Mouse (Mus musculus): ENCODE results near the gene Vps50. TPM values are rescaled to one million over a fixed set of nuclear protein-coding genes. Genes with fewer than 3 reads are reported as not detected.
"Not testable (repeated sequence)": the region's sequence is repeated elsewhere in the genome, so short reads cannot be mapped to it uniquely, and the experiment has no call there.

Gene Vps50
- polyA plus RNA-seq, 1 experiment from 2014 or later, result 31.7 TPM

GRCm38 (mm10) chr6:3612827-3613226 is 114.6 kb downstream of the Vps50 start:
- Histone ChIP-seq H3K27me3 (ENCODE audit: control insufficient read depth, insufficient read depth, low read length) (no peaks in the 10 kb centered on the region), H3K27ac (replicated peaks; ENCODE audit: low read depth, low read length) (no peak overlapping the region), H3K9ac (ENCODE audit: low read length) (no peak overlapping the region), H3K4me3 (ENCODE audit: low read depth, low read length) (no peak overlapping the region), H3K36me3 (ENCODE audit: control insufficient read depth, insufficient read depth, low read length) (no peaks in the 10 kb centered on the region), H3K4me2 (ENCODE audit: low read depth, severe bottlenecking) (no peak overlapping the region), H3K4me1 (ENCODE audit: control insufficient read depth, insufficient read depth, low read length) (no peaks in the 10 kb centered on the region), H3K9me3 (ENCODE audit: control insufficient read depth, low read length) (no peaks in the 10 kb centered on the region)
- WGBS, result 93% methylated on average over 2 of the region's 2 CpGs
- no peak for DNase-seq (ENCODE audit: low spot score)
- no peak for ATAC-seq (ENCODE audit: insufficient number of reproducible peaks, low FRiP score, low TSS enrichment, low read depth)

GRCm38 (mm10) chr6:3620428-3621387 is 122.5 kb downstream of the Vps50 start:
- DNase-seq (ENCODE audit: low spot score), result peak; percentile 41

More at GRCm38 (mm10) chr6:3620428-3621387, 122.5 kb downstream of the Vps50 start:
- not testable (repeated sequence) for H3K36me3 ChIP-seq (ENCODE audit: control insufficient read depth, insufficient read depth, low read length); ATAC-seq (ENCODE audit: insufficient number of reproducible peaks, low FRiP score, low TSS enrichment, low read depth); H3K27me3 ChIP-seq (ENCODE audit: control insufficient read depth, insufficient read depth, low read length); H3K9me3 ChIP-seq (ENCODE audit: control insufficient read depth, low read length); H3K4me1 ChIP-seq (ENCODE audit: control insufficient read depth, insufficient read depth, low read length); H3K27ac ChIP-seq (replicated peaks; ENCODE audit: low read depth, low read length); H3K4me3 ChIP-seq (ENCODE audit: low read depth, low read length); H3K9ac ChIP-seq (ENCODE audit: low read length); H3K4me2 ChIP-seq (ENCODE audit: low read depth, severe bottlenecking)
- 63% methylated on average over 11 of the region's 13 CpGs for WGBS

Other genes starting within 250 kb of the Vps50 start
- gene Samd9l, start 98.8 kb upstream of the Vps50 start, polyA plus RNA-seq (2014; fragmentation: Nextera tagmentation; extraction: Ambion mirVana), result 0.30 and 0.40 TPM in 2 replicates
- gene Hepacam2, start 84 bp upstream of the Vps50 start, polyA plus RNA-seq (2014; fragmentation: Nextera tagmentation; extraction: Ambion mirVana), result 0.31 and 0.72 TPM in 2 replicates

All from limb, embryonic 11.5 days (tissue).